Mouse (Mus musculus): ENCODE measurements at regions not wholly inside any gene's neighbourhood (a gene's known extent, or its start where the extent isn't known, plus 50 kb on each side); places are given as distances from the start of the nearest gene placed in this dataset.

- Histone ChIP-seq H3K4me3 (no peak overlapping the region), H3K9me3 (no peaks in the 10 kb centered on the region), H3K27ac (replicated peaks) (no peak overlapping the region), H3K36me3 (replicated peaks) (no peaks in the 10 kb centered on the region), H3K4me1 (no peaks in the 10 kb centered on the region), H3K27me3 (replicated peaks; ENCODE audit: low read depth, poor library complexity, severe bottlenecking) (no peaks in the 10 kb centered on the region)
- no peak for DNase-seq (ENCODE audit: low spot score)
- 70% methylated on average over 2 of the region's 2 CpGs for WGBS
Measured at GRCm38 (mm10) chr2:46297274-46297843, 1180.2 kb upstream of the Zeb2 start.

- no peak for DNase-seq (ENCODE audit: low spot score)
- 87% methylated on average over 5 of the region's 5 CpGs for WGBS
- no peaks in the 10 kb centered on the region for H3K36me3 ChIP-seq (replicated peaks)
- no peaks in the 10 kb centered on the region for H3K9me3 ChIP-seq
- no peaks in the 10 kb centered on the region for H3K4me1 ChIP-seq
- H3K4me3 ChIP-seq = no peak overlapping the region
- H3K27ac ChIP-seq (replicated peaks) = no peak overlapping the region
- no peaks in the 10 kb centered on the region for H3K27me3 ChIP-seq (replicated peaks; ENCODE audit: low read depth, poor library complexity, severe bottlenecking)
Measured at GRCm38 (mm10) chr2:46283929-46284598, 1166.9 kb upstream of the Zeb2 start.

GRCm38 (mm10) chr2:46280822-46281221 lies 1163.6 kb upstream of the Zeb2 start:
- H3K4me3 ChIP-seq = no peak overlapping the region
- H3K36me3 ChIP-seq (replicated peaks) = no peaks in the 10 kb centered on the region
- DNase-seq (ENCODE audit: low spot score) = no peak
- no peaks in the 10 kb centered on the region for H3K27me3 ChIP-seq (replicated peaks; ENCODE audit: low read depth, poor library complexity, severe bottlenecking)
- H3K27ac ChIP-seq (replicated peaks) = no peak overlapping the region
- H3K9me3 ChIP-seq = no peaks in the 10 kb centered on the region
- H3K4me1 ChIP-seq = no peaks in the 10 kb centered on the region
- 74% methylated on average over 2 of the region's 2 CpGs for WGBS

GRCm38 (mm10) chr2:46261618-46262017 lies 1144.4 kb upstream of the Zeb2 start:
- H3K9me3 ChIP-seq = no peaks in the 10 kb centered on the region
- H3K27ac ChIP-seq (replicated peaks) = no peak overlapping the region
- DNase-seq (ENCODE audit: low spot score) = no peak
- no peak overlapping the region for H3K4me3 ChIP-seq
- 92% methylated on average over 1 of the region's 1 CpGs for WGBS
- no peaks in the 10 kb centered on the region for H3K27me3 ChIP-seq (replicated peaks; ENCODE audit: low read depth, poor library complexity, severe bottlenecking)
- H3K4me1 ChIP-seq = no peaks in the 10 kb centered on the region
- H3K36me3 ChIP-seq (replicated peaks) = no peaks in the 10 kb centered on the region

GRCm38 (mm10) chr2:46251562-46251961 lies 1134.4 kb upstream of the Zeb2 start:
- no peaks in the 10 kb centered on the region for H3K36me3 ChIP-seq (replicated peaks)
- no peaks in the 10 kb centered on the region for H3K9me3 ChIP-seq
- 90% methylated on average over 7 of the region's 7 CpGs for WGBS
- H3K27me3 ChIP-seq (replicated peaks; ENCODE audit: low read depth, poor library complexity, severe bottlenecking) = no peaks in the 10 kb centered on the region
- no peaks in the 10 kb centered on the region for H3K4me1 ChIP-seq
- no peak overlapping the region for H3K27ac ChIP-seq (replicated peaks)
- no peak for DNase-seq (ENCODE audit: low spot score)
- no peak overlapping the region for H3K4me3 ChIP-seq

- WGBS = 72% methylated on average over 3 of the region's 3 CpGs
- no peaks in the 10 kb centered on the region for H3K36me3 ChIP-seq (replicated peaks)
- no peaks in the 10 kb centered on the region for H3K4me1 ChIP-seq
- H3K4me3 ChIP-seq = no peak overlapping the region
- H3K27ac ChIP-seq (replicated peaks) = no peak overlapping the region
- DNase-seq (ENCODE audit: low spot score) = no peak
- no peaks in the 10 kb centered on the region for H3K27me3 ChIP-seq (replicated peaks; ENCODE audit: low read depth, poor library complexity, severe bottlenecking)
- H3K9me3 ChIP-seq = no peaks in the 10 kb centered on the region
Measured at GRCm38 (mm10) chr2:46245717-46246116, 1128.5 kb upstream of the Zeb2 start.

GRCm38 (mm10) chr2:46244697-46245096 lies 1127.5 kb upstream of the Zeb2 start:
- no peak overlapping the region for H3K27ac ChIP-seq (replicated peaks)

GRCm38 (mm10) chr2:46242806-46243205 lies 1125.6 kb upstream of the Zeb2 start:
- DNase-seq (ENCODE audit: low spot score) = no peak
- H3K4me1 ChIP-seq = no peaks in the 10 kb centered on the region
- H3K36me3 ChIP-seq (replicated peaks) = no peaks in the 10 kb centered on the region
- no peaks in the 10 kb centered on the region for H3K9me3 ChIP-seq
- no peaks in the 10 kb centered on the region for H3K27me3 ChIP-seq (replicated peaks; ENCODE audit: low read depth, poor library complexity, severe bottlenecking)
- no peak overlapping the region for H3K4me3 ChIP-seq
- no peak overlapping the region for H3K27ac ChIP-seq (replicated peaks)

More at GRCm38 (mm10) chr2:46244697-46245096, 1127.5 kb upstream of the Zeb2 start:
- DNase-seq (ENCODE audit: low spot score) = no peak
- Histone ChIP-seq H3K9me3 (no peaks in the 10 kb centered on the region), H3K4me1 (no peaks in the 10 kb centered on the region), H3K4me3 (no peak overlapping the region), H3K36me3 (replicated peaks) (no peaks in the 10 kb centered on the region), H3K27me3 (replicated peaks; ENCODE audit: low read depth, poor library complexity, severe bottlenecking) (no peaks in the 10 kb centered on the region)
- 87% methylated on average over 3 of the region's 3 CpGs for WGBS

- Histone ChIP-seq H3K9me3 (no peaks in the 10 kb centered on the region), H3K4me1 (no peaks in the 10 kb centered on the region), H3K27me3 (replicated peaks; ENCODE audit: low read depth, poor library complexity, severe bottlenecking) (no peaks in the 10 kb centered on the region), H3K36me3 (replicated peaks) (no peaks in the 10 kb centered on the region), H3K27ac (replicated peaks) (no peak overlapping the region), H3K4me3 (no peak overlapping the region)
- 79% methylated on average over 4 of the region's 4 CpGs for WGBS
- DNase-seq (ENCODE audit: low spot score) = no peak
Measured at GRCm38 (mm10) chr2:46239874-46240273, 1122.7 kb upstream of the Zeb2 start.

GRCm38 (mm10) chr2:46230791-46231450 lies 1113.7 kb upstream of the Zeb2 start:
- Histone ChIP-seq H3K9me3 (no peaks in the 10 kb centered on the region), H3K36me3 (replicated peaks) (no peaks in the 10 kb centered on the region), H3K27me3 (replicated peaks; ENCODE audit: low read depth, poor library complexity, severe bottlenecking) (no peaks in the 10 kb centered on the region), H3K4me1 (no peaks in the 10 kb centered on the region), H3K4me3 (no peak overlapping the region), H3K27ac (replicated peaks) (no peak overlapping the region)
- DNase-seq (ENCODE audit: low spot score) = no peak
- 71% methylated on average over 2 of the region's 2 CpGs for WGBS

- H3K9me3 ChIP-seq = no peaks in the 10 kb centered on the region
- no peak overlapping the region for H3K27ac ChIP-seq (replicated peaks)
- 92% methylated on average over 7 of the region's 7 CpGs for WGBS
Measured at GRCm38 (mm10) chr2:46218336-46218957, 1101.3 kb upstream of the Zeb2 start.

GRCm38 (mm10) chr2:46199341-46199740 lies 1082.1 kb upstream of the Zeb2 start:
- no peaks in the 10 kb centered on the region for H3K9me3 ChIP-seq
- H3K27me3 ChIP-seq (replicated peaks; ENCODE audit: low read depth, poor library complexity, severe bottlenecking) = peaks cover 11% of the 10 kb centered on the region; the same call in 1 of the 2 replicates
- no peaks in the 10 kb centered on the region for H3K36me3 ChIP-seq (replicated peaks)
- peaks cover 3% of the 10 kb centered on the region; the same call in 1 of the 2 replicates for H3K4me1 ChIP-seq
- no peak overlapping the region for H3K27ac ChIP-seq (replicated peaks)
- no peak for DNase-seq (ENCODE audit: low spot score)
- WGBS = 71% methylated on average over 1 of the region's 1 CpGs
- H3K4me3 ChIP-seq = no peak overlapping the region

More at GRCm38 (mm10) chr2:46218336-46218957, 1101.3 kb upstream of the Zeb2 start:
- DNase-seq (ENCODE audit: low spot score) = no peak
- Histone ChIP-seq H3K4me1 (no peaks in the 10 kb centered on the region), H3K36me3 (replicated peaks) (no peaks in the 10 kb centered on the region), H3K4me3 (no peak overlapping the region), H3K27me3 (replicated peaks; ENCODE audit: low read depth, poor library complexity, severe bottlenecking) (no peaks in the 10 kb centered on the region)

Measured in embryonic facial prominence, embryonic 10.5 days (tissue).